Mouse (Mus musculus) liver, embryonic 14.5 days (tissue): ENCODE results near the gene Irf2. TPM values are rescaled to one million over a fixed set of nuclear protein-coding genes. Genes with fewer than 3 reads are reported as not detected.

ENCODE experiments used
- ATAC-seq: fragments of 200-750 bp; cut with Nextera tagmentation; 2 replicates; pipeline ENCODE4 v1.8.0; 2017; ENCODE audit warnings: moderate number of reproducible peaks, mild to moderate bottlenecking, moderate library complexity; ENCODE audit not compliant: insufficient read depth
- DNase-seq, 3 experiments: peaks; one replicate each; pipeline ENCODE4 v3.0.0-alpha.2; 2012 to 2013; ENCODE audit warnings: low read depth in 3 of 3, low spot score in 3 of 3
- H3K27ac ChIP-seq: fragments of 300-500 bp; sonication (generic); 2 replicates; pipeline ENCODE4 v1.5.1; 2014; ENCODE audit warnings: moderate library complexity, mild to moderate bottlenecking, control low read depth, inconsistent platforms
- H3K27me3 ChIP-seq: fragments of 300-500 bp; sonication (generic); 2 replicates; pipeline ENCODE4 v1.6.1; 2014; ENCODE audit warnings: mild to moderate bottlenecking, low read length, moderate library complexity; ENCODE audit not compliant: control insufficient read depth, insufficient read depth
- H3K36me3 ChIP-seq: fragments of 300-500 bp; sonication (generic); replicated peaks from 2 replicates; pipeline ENCODE4 v1.6.1; 2014; ENCODE audit warnings: low read depth; ENCODE audit not compliant: control insufficient read depth, insufficient read depth
- H3K4me1 ChIP-seq, 2 experiments: fragments of 200-500 bp in 1 of 2; fragments of 300-500 bp in 1 of 2; sonication (generic) in 1 of 2; replicated peaks; 2 replicates each; pipeline ENCODE4 v1.6.1; 2012 to 2014; ENCODE audit warnings: antibody characterized with exemption in 1 of 2, inconsistent platforms in 1 of 2, low read length in 1 of 2; ENCODE audit not compliant: control insufficient read depth in 2 of 2, insufficient read depth in 2 of 2
- H3K4me2 ChIP-seq: fragments of 300-500 bp; sonication (generic); 2 replicates; pipeline ENCODE4 v1.6.1; 2014; ENCODE audit warnings: low read depth, mild to moderate bottlenecking, control low read depth, moderate library complexity
- H3K4me3 ChIP-seq, 2 experiments: fragments of 200-500 bp in 1 of 2; fragments of 300-500 bp in 1 of 2; sonication (generic) in 1 of 2; 2 replicates each; pipeline ENCODE4 v1.5.1; 2012 to 2014; ENCODE audit warnings: low read depth in 2 of 2, low read length in 2 of 2, mild to moderate bottlenecking in 2 of 2, control low read depth in 1 of 2, inconsistent platforms in 1 of 2, moderate library complexity in 1 of 2; ENCODE audit not compliant: insufficient read depth in 1 of 2
- H3K9ac ChIP-seq: fragments of 300-500 bp; sonication (generic); replicated peaks from 2 replicates; pipeline ENCODE4 v1.6.1; 2014; ENCODE audit warnings: mild to moderate bottlenecking, control low read depth, moderate library complexity
- H3K9me3 ChIP-seq: fragments of 300-500 bp; sonication (generic); 2 replicates; pipeline ENCODE4 v1.6.1; 2016; ENCODE audit warnings: low read length, mixed read lengths; ENCODE audit not compliant: control insufficient read depth
- CTCF ChIP-seq: IDR thresholded peaks from 2 replicates; pipeline ENCODE4 v1.5.1; 2016; ENCODE audit warnings: antibody characterized with exemption, low read depth, control low read depth
- EP300 ChIP-seq: IDR thresholded peaks from 2 replicates; pipeline ENCODE4 v1.6.1; 2016; ENCODE audit warnings: antibody characterized with exemption, low read depth
- WGBS: fragments of 180-500 bp; shearing (Covaris S2); extraction: QIAGEN DNeasy Blood & Tissue Kit; methylation state at CpG from one replicate; pipeline ENCODE4 v1.1.7; 2014; ENCODE audit not compliant: insufficient replicate concordance; 5-methylcytosine and 5-hydroxymethylcytosine counted together
- polyA plus RNA-seq, 2 experiments: library from polyadenylated mRNA; depleted of rRNA in 1 of 2; stranded (reverse) in 1 of 2; unstranded in 1 of 2; fragments of >200 nt; fragmentation: Nextera tagmentation in 1 of 2; extraction: Ambion mirVana in 1 of 2; gene quantifications; 2 replicates each; pipeline versions ENCODE4 v1.2.1 to v1.2.3; 2012 to 2014

Irf2 gene
- polyA plus RNA-seq, 2 experiments = 5.8 to 11.8 TPM

DNA sequence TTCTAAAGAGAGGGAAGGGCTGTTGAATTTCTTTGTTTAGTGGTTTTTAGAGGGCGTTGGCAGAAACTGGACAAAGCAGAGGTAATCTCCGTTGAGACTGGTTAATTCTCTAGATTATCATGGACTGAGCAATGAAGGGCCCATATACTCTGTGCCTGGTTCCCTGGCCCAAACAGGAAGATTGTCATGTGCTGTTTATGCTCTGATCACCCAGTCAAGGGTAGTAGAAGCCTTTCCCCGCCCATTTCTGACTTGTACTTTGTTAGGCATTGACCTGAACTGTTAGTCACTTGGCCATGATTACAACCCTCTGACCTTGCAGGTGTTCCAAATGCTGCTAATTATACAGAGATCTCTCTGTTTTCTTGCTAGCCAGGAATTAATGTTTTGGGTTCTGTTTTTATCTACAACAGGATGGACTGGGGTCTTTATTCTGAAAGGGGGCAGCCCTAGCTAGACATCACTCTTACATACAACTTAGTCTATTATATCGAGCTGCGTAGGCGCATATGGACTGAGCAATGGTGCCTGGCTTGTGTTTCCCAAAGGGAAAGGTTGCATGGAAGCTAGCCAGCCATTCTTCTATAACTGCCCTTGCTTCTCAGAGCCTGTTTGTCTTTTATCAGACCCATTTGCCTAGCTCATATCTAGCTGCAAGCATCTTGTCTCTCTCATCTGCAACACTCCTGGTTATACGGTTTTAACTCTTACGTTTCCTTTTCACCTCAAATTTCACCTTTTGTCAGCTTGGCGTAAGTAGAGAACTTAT, 143.9 kb downstream of the Irf2 start:
- Histone ChIP-seq H3K27me3 (no peaks in the 10 kb centered on the region), H3K36me3 (no peaks in the 10 kb centered on the region), H3K4me1 (peaks cover 0 to 1% of the 10 kb centered on the region in 2 experiments; a peak in 1 of 4 replicates), H3K4me2 (no peak overlapping the region), H3K27ac (no peak overlapping the region), H3K9me3 (no peaks in the 10 kb centered on the region), H3K4me3 (no peak overlapping the region), H3K9ac (no peak overlapping the region)
- ATAC-seq (no peak), DNase-seq (no peak)
- TF ChIP-seq EP300 (no peak), CTCF (no peak)
- 68% methylated on average over 9 of the region's 9 CpGs for WGBS

DNA sequence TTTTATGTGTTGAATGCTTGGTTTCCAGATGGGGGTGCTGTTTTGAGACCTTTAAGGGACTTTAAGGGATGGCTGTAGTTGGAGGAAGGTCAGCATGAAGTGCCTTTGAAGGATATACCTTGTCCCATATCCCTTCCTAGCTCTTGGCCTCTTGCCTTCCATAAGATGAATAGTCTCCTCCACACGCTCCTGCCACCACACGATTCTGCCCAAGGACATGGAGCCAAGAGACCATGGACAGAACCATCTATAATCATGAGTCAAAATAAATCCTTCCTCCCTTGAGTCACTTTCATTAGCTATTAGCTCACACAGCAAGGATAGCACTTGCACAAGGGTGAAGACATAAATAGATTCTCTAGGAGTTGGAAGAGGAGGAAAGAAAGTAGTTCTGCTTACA, 146.3 kb downstream of the Irf2 start:
- no peaks in the 10 kb centered on the region for H3K9me3 ChIP-seq
- WGBS = 64% methylated on average over 2 of the region's 2 CpGs
- no peaks in the 10 kb centered on the region for H3K36me3 ChIP-seq
- no peak for TF ChIP-seq CTCF
- no peak for TF ChIP-seq EP300
- no peak overlapping the region for H3K4me3 ChIP-seq
- ATAC-seq = no peak
- no peak overlapping the region for H3K4me2 ChIP-seq
- H3K27me3 ChIP-seq = no peaks in the 10 kb centered on the region
- DNase-seq = no peak
- H3K27ac ChIP-seq = no peak overlapping the region
- peaks cover 0 to 9% of the 10 kb centered on the region in 2 experiments; a peak in 2 of 4 replicates for H3K4me1 ChIP-seq
- no peak overlapping the region for H3K9ac ChIP-seq

DNA sequence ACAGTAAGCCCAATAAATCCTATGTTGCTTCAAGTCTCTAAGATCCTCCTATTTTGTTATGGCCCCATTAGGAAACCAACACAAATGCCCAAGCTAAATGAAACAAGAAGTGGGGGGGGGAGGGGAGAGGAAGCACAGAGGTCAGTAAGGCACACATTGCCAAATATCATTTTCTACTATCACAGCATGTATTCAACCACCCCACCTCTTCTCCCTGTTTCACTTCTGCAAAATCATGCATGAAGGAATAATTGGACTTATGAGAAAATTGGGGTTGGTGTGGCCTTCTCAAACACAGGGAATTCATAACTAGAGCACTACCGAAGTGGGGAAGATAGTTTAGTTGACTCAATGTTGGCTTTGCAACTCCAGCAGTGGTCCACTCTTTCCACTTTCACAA, 146.7 kb downstream of the Irf2 start:
- peaks cover 0 to 9% of the 10 kb centered on the region in 2 experiments; a peak in 2 of 4 replicates for H3K4me1 ChIP-seq
- no peaks in the 10 kb centered on the region for H3K9me3 ChIP-seq
- no peak overlapping the region for H3K4me3 ChIP-seq
- H3K36me3 ChIP-seq = no peaks in the 10 kb centered on the region
- H3K27ac ChIP-seq = no peak overlapping the region
- TF ChIP-seq CTCF = no peak
- no peak for TF ChIP-seq EP300
- WGBS = 71% methylated on average over 1 of the region's 1 CpGs
- no peak overlapping the region for H3K9ac ChIP-seq
- no peaks in the 10 kb centered on the region for H3K27me3 ChIP-seq
- DNase-seq = no peak
- H3K4me2 ChIP-seq = no peak overlapping the region
- ATAC-seq = no peak

DNA sequence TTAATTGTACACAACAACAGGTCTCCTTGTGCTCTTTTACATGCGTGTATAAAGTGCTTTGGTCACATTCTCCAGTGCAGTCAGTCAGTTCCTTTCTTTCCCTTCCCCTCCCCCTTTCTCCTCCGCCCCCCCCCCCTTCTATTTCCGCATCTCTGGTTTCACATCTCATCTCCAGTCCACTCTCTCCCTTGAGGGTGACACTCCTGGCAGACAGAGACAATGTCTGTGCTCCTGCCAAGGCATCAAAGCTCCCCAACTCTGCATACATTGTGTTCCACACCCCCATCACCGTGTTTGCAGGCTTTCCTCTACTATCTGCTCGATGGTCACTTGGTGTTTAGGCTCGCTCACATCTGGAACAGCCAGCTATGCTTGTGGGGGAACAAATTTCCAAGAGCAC, 147.9 kb downstream of the Irf2 start:
- Histone ChIP-seq H3K27ac (no peak overlapping the region), H3K27me3 (no peaks in the 10 kb centered on the region), H3K36me3 (no peaks in the 10 kb centered on the region), H3K4me3 (no peak overlapping the region), H3K4me1 (peaks cover 0 to 9% of the 10 kb centered on the region in 2 experiments; a peak in 2 of 4 replicates), H3K4me2 (no peak overlapping the region), H3K9ac (no peak overlapping the region), H3K9me3 (no peaks in the 10 kb centered on the region)
- no peak for TF ChIP-seq CTCF
- no peak for TF ChIP-seq EP300
- ATAC-seq = no peak
- DNase-seq = no peak
- 49% methylated on average over 5 of the region's 6 CpGs for WGBS

DNA sequence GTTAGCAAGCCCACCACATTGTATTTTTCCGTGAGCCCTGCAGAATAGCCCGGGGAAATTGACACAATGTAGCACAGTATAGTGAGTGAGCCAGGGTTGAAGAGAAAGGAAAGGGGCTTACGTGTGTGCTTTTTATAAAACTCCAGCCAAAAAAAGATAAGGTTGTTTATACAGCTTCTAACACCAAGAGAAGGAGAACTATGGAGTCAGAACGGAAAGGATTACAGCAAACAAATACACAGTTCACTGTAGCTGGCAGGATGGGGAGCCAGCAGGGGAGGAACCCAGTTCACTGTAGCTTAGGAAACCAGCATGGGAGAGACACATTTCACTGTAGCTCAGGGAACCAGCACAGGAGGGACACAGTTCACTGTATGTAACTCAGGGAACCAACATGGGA, 149.0 kb downstream of the Irf2 start:
- DNase-seq = no peak
- no peak for ATAC-seq
- H3K27me3 ChIP-seq = no peaks in the 10 kb centered on the region
- no peak overlapping the region for H3K27ac ChIP-seq
- H3K9me3 ChIP-seq = no peaks in the 10 kb centered on the region
- no peaks in the 10 kb centered on the region for H3K36me3 ChIP-seq
- H3K4me1 ChIP-seq = peaks cover 0 to 7% of the 10 kb centered on the region in 2 experiments; a peak in 2 of 4 replicates
- no peak overlapping the region for H3K9ac ChIP-seq
- TF ChIP-seq EP300 (no peak), CTCF (no peak)
- H3K4me3 ChIP-seq = no peak overlapping the region
- no peak overlapping the region for H3K4me2 ChIP-seq
- 40% methylated on average over 4 of the region's 4 CpGs for WGBS
